Mouse (Mus musculus): ENCODE data around the gene Rras2. TPM values are rescaled to one million over a fixed set of nuclear protein-coding genes. Genes with fewer than 3 reads are reported as not detected.

Rras2 gene
- 29.4 and 44.0 TPM in 2 replicates for total RNA-seq (2012; rRNA removed)

- TF ChIP-seq ZNF384 (IDR thresholded peaks at IDR 0.05; ENCODE audit: low read depth, low read length) = no peak
- TF ChIP-seq CHD2 (IDR thresholded peaks at IDR 0.05; ENCODE audit: low read depth, low read length) = no peak
- peak; percentile 57; the same call in 1 of the 2 replicates for TF ChIP-seq HCFC1 (IDR thresholded peaks at IDR 0.05; ENCODE audit: borderline replicate concordance, insufficient read depth, low read length)
- no peak within 1 kb of the TSS; the same call in 1 of the 2 replicates for H3K27ac ChIP-seq (ENCODE audit: insufficient read depth, low read depth, low read length, poor library complexity, severe bottlenecking)
- H3K4me3 ChIP-seq (ENCODE audit: insufficient read depth in 1 of 2, low read depth in 1 of 2, low read length in 2 of 2, poor library complexity in 1 of 2, severe bottlenecking in 1 of 2) = peak within 1 kb of the TSS; percentile 89 to 90
- peak; percentile 75 for DNase-seq (ENCODE audit: low read depth, low spot score)
- H3K9me3 ChIP-seq (ENCODE audit: control insufficient read depth, insufficient read depth, low read depth, low read length) = no peaks in the 10 kb centered on the region
- in situ Hi-C loops (cut with MboI; ENCODE audit: low sequenced_read_pairs in 2 of 2, unreplicated experiment in 2 of 2) = no loop called here
- H3K9ac ChIP-seq (ENCODE audit: insufficient read depth, low read depth, low read length, poor library complexity, severe bottlenecking) = peak within 1 kb of the TSS; percentile 87
- peaks cover 0 to 3% of the 10 kb centered on the region in 2 experiments; a peak in 1 of 4 replicates for H3K4me1 ChIP-seq (ENCODE audit: control insufficient read depth in 2 of 2, insufficient read depth in 2 of 2, low read length in 2 of 2, poor library complexity in 1 of 2)
- H3K36me3 ChIP-seq (ENCODE audit: control insufficient read depth, insufficient read depth, low read length, poor library complexity, severe bottlenecking) = no peaks in the 10 kb centered on the region
Measured at GRCm38 (mm10) chr7:114117444-114117905, at the start of gene Rras2. TSS of gene Rras2 (minus strand) at chr7:114117781.

- TF ChIP-seq ZC3H11A (IDR thresholded peaks at IDR 0.05; ENCODE audit: borderline replicate concordance, low read depth, low read length) = no peak
- no peak for TF ChIP-seq CHD2 (IDR thresholded peaks at IDR 0.05; ENCODE audit: low read depth, low read length)
- TF ChIP-seq MAFK (IDR thresholded peaks at IDR 0.05; ENCODE audit: insufficient read depth, low read depth, low read length) = no peak
- no peak for TF ChIP-seq ZNF384 (IDR thresholded peaks at IDR 0.05; ENCODE audit: low read depth, low read length)
- no peak for TF ChIP-seq HCFC1 (IDR thresholded peaks at IDR 0.05; ENCODE audit: borderline replicate concordance, insufficient read depth, low read length)
- H3K9me3 ChIP-seq (ENCODE audit: control insufficient read depth, insufficient read depth, low read depth, low read length) = 0 out of 2 replicates have a peak, but pooled peaks cover under 1% of the 10 kb centered on the region
- no peak for DNase-seq (ENCODE audit: low read depth, low spot score)
- H3K4me3 ChIP-seq (ENCODE audit: insufficient read depth in 1 of 2, low read depth in 1 of 2, low read length in 2 of 2, poor library complexity in 1 of 2, severe bottlenecking in 1 of 2) = no peak overlapping the region
- no peak overlapping the region for H3K9ac ChIP-seq (ENCODE audit: insufficient read depth, low read depth, low read length, poor library complexity, severe bottlenecking)
- H3K27ac ChIP-seq (ENCODE audit: insufficient read depth, low read depth, low read length, poor library complexity, severe bottlenecking) = no peak overlapping the region
- in situ Hi-C loops (cut with MboI; ENCODE audit: low sequenced_read_pairs in 2 of 2, unreplicated experiment in 2 of 2) = no loop called here
- H3K36me3 ChIP-seq (ENCODE audit: control insufficient read depth, insufficient read depth, low read length, poor library complexity, severe bottlenecking) = no peaks in the 10 kb centered on the region
- no peaks in the 10 kb centered on the region for H3K4me1 ChIP-seq (ENCODE audit: control insufficient read depth in 2 of 2, insufficient read depth in 2 of 2, low read length in 2 of 2, poor library complexity in 1 of 2)
Measured at GRCm38 (mm10) chr7:114162975-114163374, 45.4 kb upstream of the Rras2 start.

GRCm38 (mm10) chr7:114161101-114161500 lies 43.5 kb upstream of the Rras2 start:
- in situ Hi-C loops (cut with MboI; ENCODE audit: low sequenced_read_pairs in 2 of 2, unreplicated experiment in 2 of 2) = no loop called here

GRCm38 (mm10) chr7:114157716-114158278 lies 40.2 kb upstream of the Rras2 start:
- TF ChIP-seq ZNF384 (IDR thresholded peaks at IDR 0.05; ENCODE audit: low read depth, low read length) = no peak
- TF ChIP-seq ZC3H11A (IDR thresholded peaks at IDR 0.05; ENCODE audit: borderline replicate concordance, low read depth, low read length) = no peak
- no peak for TF ChIP-seq CHD2 (IDR thresholded peaks at IDR 0.05; ENCODE audit: low read depth, low read length)
- no peak for TF ChIP-seq MAFK (IDR thresholded peaks at IDR 0.05; ENCODE audit: insufficient read depth, low read depth, low read length)
- no peak for TF ChIP-seq HCFC1 (IDR thresholded peaks at IDR 0.05; ENCODE audit: borderline replicate concordance, insufficient read depth, low read length)
- Histone ChIP-seq H3K36me3 (ENCODE audit: control insufficient read depth, insufficient read depth, low read length, poor library complexity, severe bottlenecking) (no peaks in the 10 kb centered on the region), H3K9ac (ENCODE audit: insufficient read depth, low read depth, low read length, poor library complexity, severe bottlenecking) (no peak overlapping the region), H3K27ac (ENCODE audit: insufficient read depth, low read depth, low read length, poor library complexity, severe bottlenecking) (no peak overlapping the region), H3K9me3 (ENCODE audit: control insufficient read depth, insufficient read depth, low read depth, low read length) (no peaks in the 10 kb centered on the region), H3K4me3 (ENCODE audit: insufficient read depth in 1 of 2, low read depth in 1 of 2, low read length in 2 of 2, poor library complexity in 1 of 2, severe bottlenecking in 1 of 2) (no peak overlapping the region), H3K4me1 (ENCODE audit: control insufficient read depth in 2 of 2, insufficient read depth in 2 of 2, low read length in 2 of 2, poor library complexity in 1 of 2) (no peaks in the 10 kb centered on the region)
- DNase-seq (ENCODE audit: low read depth, low spot score) = no peak
- in situ Hi-C loops (cut with MboI; ENCODE audit: low sequenced_read_pairs in 2 of 2, unreplicated experiment in 2 of 2) = no loop called here

More at GRCm38 (mm10) chr7:114161101-114161500, 43.5 kb upstream of the Rras2 start:
- no peak for DNase-seq (ENCODE audit: low read depth, low spot score)
- Histone ChIP-seq H3K9me3 (ENCODE audit: control insufficient read depth, insufficient read depth, low read depth, low read length) (no peaks in the 10 kb centered on the region), H3K27ac (ENCODE audit: insufficient read depth, low read depth, low read length, poor library complexity, severe bottlenecking) (no peak overlapping the region), H3K4me1 (ENCODE audit: control insufficient read depth in 2 of 2, insufficient read depth in 2 of 2, low read length in 2 of 2, poor library complexity in 1 of 2) (no peaks in the 10 kb centered on the region), H3K4me3 (ENCODE audit: insufficient read depth in 1 of 2, low read depth in 1 of 2, low read length in 2 of 2, poor library complexity in 1 of 2, severe bottlenecking in 1 of 2) (no peak overlapping the region), H3K36me3 (ENCODE audit: control insufficient read depth, insufficient read depth, low read length, poor library complexity, severe bottlenecking) (no peaks in the 10 kb centered on the region), H3K9ac (ENCODE audit: insufficient read depth, low read depth, low read length, poor library complexity, severe bottlenecking) (no peak overlapping the region)
- TF ChIP-seq ZNF384 (IDR thresholded peaks at IDR 0.05; ENCODE audit: low read depth, low read length) (no peak), CHD2 (IDR thresholded peaks at IDR 0.05; ENCODE audit: low read depth, low read length) (no peak), MAFK (IDR thresholded peaks at IDR 0.05; ENCODE audit: insufficient read depth, low read depth, low read length) (no peak), ZC3H11A (IDR thresholded peaks at IDR 0.05; ENCODE audit: borderline replicate concordance, low read depth, low read length) (no peak), HCFC1 (IDR thresholded peaks at IDR 0.05; ENCODE audit: borderline replicate concordance, insufficient read depth, low read length) (no peak)
